Mouse (Mus musculus): ENCODE measurements around the gene Prr19.

Gene Prr19

GRCm38 (mm10) chr7:25293191-25293739 is 7.9 kb upstream of the Prr19 start:
- DNase-seq (ENCODE audit: low spot score in 2 of 2): no peak

DNA sequence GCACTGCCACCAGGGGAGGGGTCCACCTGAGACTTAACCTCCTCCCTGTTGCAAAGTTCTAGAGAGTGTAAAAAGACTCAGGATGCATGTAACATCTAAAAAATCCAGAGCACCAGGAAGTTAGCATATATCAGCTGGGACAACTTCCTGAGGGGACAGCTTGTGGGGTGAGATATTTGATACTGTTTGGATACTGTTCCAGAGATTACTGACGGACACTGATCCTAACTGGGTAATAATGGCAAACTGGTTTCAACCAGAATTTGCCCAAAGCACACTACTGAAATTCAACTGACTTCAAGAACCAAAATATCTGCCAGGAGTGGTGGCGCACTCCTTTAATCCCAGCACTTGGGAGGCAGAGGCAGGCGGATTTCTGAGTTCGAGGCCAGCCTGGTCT is 6.7 kb upstream of the Prr19 start:
- no peak for DNase-seq (ENCODE audit: low spot score in 2 of 2)

- DNase-seq (ENCODE audit: low spot score in 2 of 2): no peak
These were observed 6.1 kb upstream of the Prr19 start for GRCm38 (mm10) chr7:25294960-25295722.

DNA sequence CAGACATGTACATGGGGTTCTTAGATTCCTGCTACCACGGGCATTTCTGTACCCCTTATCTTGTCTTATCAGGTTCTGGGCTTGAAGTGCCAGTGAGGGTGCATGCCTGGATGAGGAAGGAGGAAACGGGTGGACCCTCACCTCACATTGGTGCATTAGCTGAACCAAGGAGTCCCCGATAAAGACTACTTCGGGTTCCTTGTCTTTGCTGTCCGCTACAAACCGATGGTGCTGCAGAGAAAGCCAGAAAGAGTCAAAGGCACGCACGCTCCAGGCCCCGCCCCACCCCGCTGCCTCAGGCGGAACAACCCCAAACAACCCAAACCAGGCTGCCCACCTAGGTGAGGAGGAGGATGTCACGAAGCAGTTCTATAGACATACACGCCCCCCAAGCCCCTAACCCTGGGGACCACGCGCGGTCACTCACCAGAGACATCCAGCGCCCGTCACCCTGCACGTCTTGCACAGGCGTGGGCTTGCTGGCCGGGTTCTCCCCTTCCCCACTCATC is 4.2 kb upstream of the Prr19 start:
- DNase-seq (ENCODE audit: low spot score in 2 of 2): peak in 1 of 2 experiments; percentile 55

- DNase-seq (ENCODE audit: low spot score in 2 of 2): peak in 1 of 2 experiments; percentile 49
These were observed 3.5 kb upstream of the Prr19 start, which contains the start of gene Pafah1b3 for GRCm38 (mm10) chr7:25297454-25298325. Gene Pafah1b3 (minus strand): TSS chr7:25297986.

DNA sequence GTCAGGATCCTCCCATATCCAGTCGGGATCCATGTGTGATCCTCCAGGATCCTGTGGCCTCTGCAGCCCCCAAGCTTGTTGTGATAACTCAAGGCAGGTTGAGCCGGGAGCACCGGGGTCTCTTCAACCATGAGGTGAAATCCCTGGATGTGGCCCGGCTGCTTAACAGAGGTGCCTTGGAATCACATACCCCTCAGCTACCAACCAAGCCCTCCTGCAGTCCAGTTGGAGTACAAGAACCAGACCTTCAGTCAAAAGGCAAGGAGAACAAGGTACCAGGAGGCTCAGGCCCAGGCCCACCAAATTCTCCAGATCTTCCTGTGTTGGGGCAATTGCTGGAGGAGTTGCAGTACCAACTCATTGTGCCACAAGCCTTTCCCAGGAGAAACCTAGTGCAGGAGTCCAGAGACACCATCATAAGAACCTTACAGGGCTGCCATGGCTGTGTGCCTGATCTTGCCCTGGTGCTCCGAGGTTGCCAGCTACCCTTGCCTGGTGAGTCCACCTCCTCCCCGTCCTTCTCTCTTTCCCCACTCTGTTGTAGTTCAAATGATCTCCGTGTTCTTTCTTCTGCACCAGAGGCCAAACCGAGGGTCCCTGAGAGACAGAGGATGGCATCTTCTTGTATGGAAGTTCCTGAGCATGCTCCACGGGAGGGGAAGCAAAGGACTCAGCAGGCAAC is 1.9 kb downstream of the Prr19 start:
- DNase-seq (ENCODE audit: low spot score in 2 of 2): no peak

GRCm38 (mm10) chr7:25303685-25304006 is 2.4 kb downstream of the Prr19 start:
- no peak for DNase-seq (ENCODE audit: low spot score in 2 of 2)

DNA sequence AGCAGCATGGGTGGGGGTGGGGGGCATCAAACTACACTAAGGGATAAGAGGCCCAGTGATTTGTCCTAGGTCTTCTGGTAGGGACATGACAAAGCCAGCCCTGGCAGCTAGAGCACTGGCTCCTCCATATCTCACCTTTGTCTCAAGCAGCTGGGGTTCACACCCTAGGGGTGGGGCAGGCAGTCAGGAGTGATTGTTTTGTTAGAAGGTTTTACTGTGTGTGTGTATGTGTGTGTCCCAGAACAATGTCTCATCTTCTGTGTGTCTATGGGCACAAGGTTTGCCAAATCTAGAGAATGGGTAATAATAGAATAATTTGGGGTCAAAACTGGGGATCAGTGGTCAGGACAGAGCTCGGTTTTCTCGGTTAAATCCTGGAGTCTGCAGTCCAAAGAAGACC is 4.3 kb downstream of the Prr19 start:
- DNase-seq (ENCODE audit: low spot score in 2 of 2): no peak

DNA sequence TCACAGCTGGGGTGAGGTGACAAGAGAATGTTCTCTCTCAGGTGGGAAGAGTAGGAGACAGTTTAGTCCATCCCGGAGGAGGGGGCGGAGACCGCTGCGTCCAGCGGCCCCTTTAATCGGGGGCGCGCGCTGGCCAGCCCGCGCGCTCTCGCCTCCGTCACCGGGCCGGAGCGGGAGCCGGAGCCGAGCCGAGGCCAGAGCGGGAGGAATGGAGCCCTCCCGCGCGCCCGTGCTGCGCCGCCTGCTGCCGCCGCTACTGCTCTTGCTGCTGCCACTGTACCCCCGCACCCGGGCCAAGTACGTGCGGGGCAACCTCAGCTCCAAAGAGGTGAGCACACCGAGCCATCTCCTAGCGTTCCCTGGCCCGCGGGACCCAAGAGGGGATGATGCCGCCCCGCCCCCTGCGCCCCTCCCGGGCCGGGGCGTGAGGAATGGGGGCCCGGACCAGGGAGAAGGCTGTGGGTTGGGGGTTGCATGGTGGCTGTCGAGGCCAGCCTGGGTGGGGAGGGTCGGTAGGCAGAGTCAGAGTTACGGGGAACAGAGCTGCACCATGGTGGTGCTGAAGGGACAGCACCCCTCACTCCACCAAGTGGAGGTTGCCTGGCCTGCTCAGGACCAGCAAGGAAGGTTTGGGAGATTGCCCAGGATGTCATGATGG is 4.9 kb downstream of the Prr19 start, which contains the start of gene Tmem145:
Tmem145 (plus strand) TSS at position 151 of the 658 bp plus-strand sequence.
- DNase-seq (ENCODE audit: low spot score in 2 of 2): no peak

GRCm38 (mm10) chr7:25306614-25306996 is 5.4 kb downstream of the Prr19 start:
- no peak for DNase-seq (ENCODE audit: low spot score in 2 of 2)

- no peak for DNase-seq (ENCODE audit: low spot score in 2 of 2)
These were observed 7.6 kb downstream of the Prr19 start for GRCm38 (mm10) chr7:25308702-25309318.

GRCm38 (mm10) chr7:25309425-25309824 is 8.2 kb downstream of the Prr19 start:
- no peak for DNase-seq (ENCODE audit: low spot score in 2 of 2)

GRCm38 (mm10) chr7:25311193-25311592 is 10.0 kb downstream of the Prr19 start:
- DNase-seq (ENCODE audit: low spot score in 2 of 2): no peak

DNA sequence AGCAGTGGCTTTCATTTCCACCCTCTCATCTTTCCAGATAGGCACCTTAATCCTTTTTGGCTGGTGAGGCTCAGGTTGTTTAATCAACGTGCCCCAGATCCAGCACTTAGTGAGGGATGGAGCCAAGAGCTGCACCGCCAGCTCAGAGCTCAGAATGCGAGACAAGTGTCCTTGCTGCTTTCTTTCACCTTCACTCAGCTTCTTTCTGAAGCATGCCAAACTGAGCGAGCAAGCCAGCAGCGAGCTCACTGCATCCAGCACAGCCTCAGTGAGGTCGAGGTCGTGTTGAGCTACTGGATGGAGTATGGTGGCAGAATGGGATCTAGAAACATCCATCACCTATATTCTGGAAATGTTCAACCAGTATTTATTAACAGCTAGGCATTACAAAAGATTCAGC is 12.1 kb downstream of the Prr19 start:
- DNase-seq (ENCODE audit: low spot score in 2 of 2): no peak

DNA sequence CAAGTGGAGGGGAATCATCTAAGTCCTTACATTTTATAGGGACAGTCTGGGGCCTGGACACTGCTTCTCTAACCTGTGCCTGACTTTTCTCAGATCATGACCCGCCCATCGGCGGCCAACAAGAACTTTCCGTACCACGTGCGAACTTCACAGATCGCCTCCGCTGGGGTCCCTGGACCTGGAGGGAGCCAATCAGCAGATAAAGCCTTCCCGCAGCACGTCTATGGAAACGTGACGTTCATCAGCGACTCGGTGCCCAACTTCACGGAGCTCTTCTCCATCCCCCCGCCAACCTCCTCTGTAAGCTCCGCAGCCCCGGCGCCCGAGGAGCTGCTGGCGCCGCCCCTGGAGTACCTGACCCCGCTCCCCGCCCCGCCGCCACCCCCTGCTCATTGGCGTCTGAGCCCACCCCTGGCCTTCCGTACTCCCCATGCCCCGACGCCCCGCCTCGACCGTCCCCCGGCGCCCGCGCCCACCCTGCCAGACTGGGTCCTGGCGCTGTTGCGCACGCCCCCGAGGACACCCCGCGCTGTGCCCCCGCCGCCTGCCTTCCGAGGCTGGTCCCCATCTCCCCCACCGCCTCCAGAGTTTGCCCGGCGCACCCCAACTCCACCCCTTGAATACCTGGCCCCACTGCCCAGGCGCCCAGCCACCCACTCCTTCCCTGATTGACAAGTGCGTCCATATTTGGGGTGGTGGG is 13.5 kb downstream of the Prr19 start:
- DNase-seq (ENCODE audit: low spot score in 2 of 2): no peak

DNA sequence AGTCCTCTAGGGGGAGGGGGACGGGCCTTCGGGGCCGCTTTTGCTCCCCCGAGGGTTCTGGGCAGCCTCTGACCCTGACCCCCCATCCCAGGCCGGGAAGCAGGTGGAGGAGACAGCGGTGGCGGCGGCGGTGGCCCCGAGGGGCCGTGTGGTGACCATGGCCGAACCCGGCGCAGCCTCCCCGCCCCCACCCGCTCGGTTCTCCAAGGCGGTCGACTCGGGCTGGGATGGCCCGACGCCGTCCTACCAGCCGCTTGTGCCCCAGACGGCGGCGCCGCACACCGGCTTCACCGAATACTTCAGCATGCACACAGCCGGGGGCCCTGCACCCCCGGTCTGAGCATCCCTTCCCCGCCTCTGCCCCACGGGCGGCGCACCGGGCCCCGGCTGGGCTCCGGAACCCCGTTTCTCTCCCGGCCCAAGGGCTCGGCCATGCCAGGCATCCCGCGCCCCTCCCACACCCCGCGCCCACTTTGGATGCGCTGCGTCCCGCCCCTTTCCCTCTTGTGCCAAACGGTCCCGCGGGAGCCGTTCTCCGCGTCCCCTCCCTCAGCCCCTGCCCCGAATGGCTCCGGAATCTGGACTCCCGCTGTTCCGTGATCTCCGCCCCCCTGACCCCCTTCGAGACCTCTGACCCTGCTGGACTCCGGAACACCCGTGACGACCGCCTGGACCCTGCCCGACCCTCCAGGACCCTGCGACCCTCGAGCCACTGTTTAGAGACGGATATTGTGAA is 14.3 kb downstream of the Prr19 start:
- no peak for DNase-seq (ENCODE audit: low spot score in 2 of 2)

DNA sequence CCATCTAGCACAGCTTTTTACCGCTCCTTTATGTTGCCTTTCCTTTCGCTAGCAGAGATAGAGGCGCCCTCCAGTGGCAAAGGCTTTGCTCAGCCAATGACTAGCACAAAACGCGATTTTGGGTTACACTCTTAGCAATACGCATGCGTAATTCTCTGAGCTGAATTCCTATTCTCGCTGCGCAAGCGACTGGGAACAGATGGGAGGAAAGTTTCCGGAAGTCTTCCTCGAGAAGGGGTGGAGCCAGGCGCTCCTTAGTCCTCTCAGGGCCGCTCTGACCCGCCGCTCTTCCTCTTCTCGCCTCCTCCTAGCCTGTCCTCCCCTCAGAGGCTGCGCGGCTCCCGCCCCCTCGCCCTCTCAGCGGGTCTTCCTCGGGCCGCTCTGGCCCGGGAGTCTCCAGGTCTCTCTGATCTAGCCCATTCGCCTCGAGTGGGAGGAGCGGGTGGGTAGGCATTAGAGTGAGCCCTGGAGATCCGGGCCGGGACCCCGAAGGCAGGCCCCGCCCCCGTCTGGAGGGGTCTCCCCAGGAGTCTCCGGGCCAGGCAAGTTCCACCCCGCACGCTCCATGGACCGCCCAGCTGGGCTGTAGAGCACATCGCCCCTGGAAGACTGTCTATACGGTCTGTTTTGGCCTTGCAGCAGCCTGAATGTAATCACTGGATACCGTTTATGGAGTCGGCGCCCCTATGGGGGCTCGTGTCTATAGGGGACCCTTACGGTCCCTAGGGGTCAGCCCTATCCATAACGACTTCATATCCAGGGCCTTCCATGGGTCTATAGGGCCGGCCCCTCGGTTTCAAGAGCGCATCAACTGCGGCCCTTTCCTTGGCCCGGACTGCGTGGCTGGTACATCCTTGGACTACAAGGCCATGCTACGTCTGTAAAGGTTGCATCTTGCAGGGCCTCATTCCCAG is 15.6 kb downstream of the Prr19 start, which contains the start of gene Megf8:
Megf8 (plus strand) TSS at position 633 of the 914 bp plus-strand sequence.
- peak; percentile 72 to 83 for DNase-seq (ENCODE audit: low spot score in 2 of 2)

DNA sequence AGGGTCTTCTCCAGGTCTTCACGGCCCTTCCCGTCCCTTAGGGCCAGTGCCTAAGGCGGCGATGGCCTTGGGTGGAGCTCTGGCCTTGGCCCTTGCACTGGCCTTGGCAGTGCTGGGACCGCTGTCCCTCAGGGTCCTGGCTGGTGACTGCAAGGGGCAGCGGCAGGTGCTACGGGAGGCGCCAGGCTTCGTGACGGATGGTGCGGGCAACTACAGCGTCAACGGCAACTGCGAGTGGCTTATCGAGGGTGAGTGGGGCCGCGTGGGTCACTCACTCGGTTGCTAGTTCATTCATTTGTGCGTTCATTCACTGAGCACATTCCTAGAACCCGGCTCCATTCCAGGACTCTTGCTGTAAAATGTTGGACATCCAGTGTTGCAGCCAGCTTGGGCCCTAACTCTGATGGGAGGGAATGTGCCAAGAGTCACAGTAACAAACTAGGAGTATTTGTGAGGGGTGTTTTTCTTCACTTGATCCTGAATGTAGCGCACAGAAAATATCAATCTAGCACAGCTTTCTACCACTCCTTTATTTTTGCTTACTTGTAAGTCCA is 16.3 kb downstream of the Prr19 start:
- DNase-seq (ENCODE audit: low spot score in 2 of 2): no peak
